Mouse (Mus musculus) activated CD4-positive, CD25-positive, alpha-beta regulatory T cell, adult 4 months (primary cell): ENCODE data around the gene Hadha. TPM values are rescaled to one million over a fixed set of nuclear protein-coding genes. Genes with fewer than 3 reads are reported as not detected.

Experiments
- polyA plus RNA-seq, 2 experiments: library from polyadenylated mRNA; unstranded; fragments of 100-300 nt; shearing (Covaris generic); gene quantifications; one replicate each; pipeline ENCODE4 v1.2.1; 2017

Hadha gene
- polyA plus RNA-seq, 2 experiments from 2014 or later = 68.8 to 80.0 TPM

Other genes starting within 250 kb of the Hadha start
- under 1 TPM in 1 of 2 experiments, not detected in 1; 0.38 TPM for gene Il6, start 142.0 kb downstream of the Hadha start, polyA plus RNA-seq
- 100 to 1,000 TPM; 112 to 171 TPM for gene Tyms, start 81.5 kb downstream of the Hadha start, polyA plus RNA-seq
- not detected for gene Garem2, start 50.0 kb downstream of the Hadha start, polyA plus RNA-seq
- gene 3110082J24Rik, start 49.1 kb downstream of the Hadha start, polyA plus RNA-seq = not detected
- gene Hadhb, start 86 bp upstream of the Hadha start, polyA plus RNA-seq = 100 to 1,000 TPM; 111 to 127 TPM
- gene Adgrf3, start 50.6 kb upstream of the Hadha start, polyA plus RNA-seq = not detected
- gene Selenoi, start 77.4 kb upstream of the Hadha start, polyA plus RNA-seq = 10 to 100 TPM; 21.9 to 23.3 TPM
- gene Drc1, start 126.2 kb upstream of the Hadha start, polyA plus RNA-seq = 10 to 100 TPM in 1 of 2 experiments, 1 to 10 TPM in 1; 8.1 to 13.2 TPM